Mouse (Mus musculus) limb, embryonic 15.5 days (tissue): ENCODE measurements around the gene Vamp1. TPM values are rescaled to one million over a fixed set of nuclear protein-coding genes. Genes with fewer than 3 reads are reported as not detected.

Experiments
- ATAC-seq: fragments of 200-750 bp; cut with Nextera tagmentation; 2 replicates; pipeline ENCODE4 v1.8.0; 2017; ENCODE audit warnings: low read depth, moderate TSS enrichment; ENCODE audit not compliant: insufficient number of reproducible peaks, low FRiP score, low TSS enrichment
- H3K27ac ChIP-seq: fragments of 300-500 bp; sonication (generic); 2 replicates; pipeline ENCODE4 v1.5.1; 2015; ENCODE audit warnings: moderate library complexity, mild to moderate bottlenecking, inconsistent platforms
- H3K27me3 ChIP-seq: fragments of 300-500 bp; sonication (generic); 2 replicates; pipeline ENCODE4 v1.6.1; 2015; ENCODE audit warnings: inconsistent platforms
- H3K36me3 ChIP-seq: fragments of 300-500 bp; sonication (generic); 2 replicates; pipeline ENCODE4 v1.6.1; 2015; ENCODE audit warnings: inconsistent platforms
- H3K4me1 ChIP-seq: fragments of 300-500 bp; sonication (generic); 2 replicates; pipeline ENCODE4 v1.6.1; 2015; ENCODE audit warnings: inconsistent platforms
- H3K4me2 ChIP-seq: fragments of 300-500 bp; sonication (generic); 2 replicates; pipeline ENCODE4 v1.6.1; 2015; ENCODE audit warnings: mild to moderate bottlenecking, inconsistent platforms
- H3K4me3 ChIP-seq: fragments of 300-500 bp; sonication (generic); 2 replicates; pipeline ENCODE4 v1.5.1; 2015; ENCODE audit warnings: mild to moderate bottlenecking, inconsistent platforms
- H3K9ac ChIP-seq: fragments of 300-500 bp; sonication (generic); 2 replicates; pipeline ENCODE4 v1.6.1; 2015; ENCODE audit warnings: inconsistent platforms
- H3K9me3 ChIP-seq: fragments of 300-500 bp; sonication (generic); 2 replicates; pipeline ENCODE4 v1.6.1; 2016; ENCODE audit warnings: inconsistent platforms
- WGBS: fragments of 180-500 bp; shearing (Covaris S2); methylation state at CpG from one replicate; pipeline ENCODE4 v1.1.7; 2015; 5-methylcytosine and 5-hydroxymethylcytosine counted together
- polyA plus RNA-seq: library from polyadenylated mRNA; unstranded; fragments of >200 nt; fragmentation: Nextera tagmentation; extraction: Ambion mirVana; gene quantifications from 2 replicates; pipeline ENCODE4 v1.2.1, GENCODE M21; 2015

The Vamp1 gene
- polyA plus RNA-seq, 1 experiment from 2014 or later = 4.8 TPM

DNA sequence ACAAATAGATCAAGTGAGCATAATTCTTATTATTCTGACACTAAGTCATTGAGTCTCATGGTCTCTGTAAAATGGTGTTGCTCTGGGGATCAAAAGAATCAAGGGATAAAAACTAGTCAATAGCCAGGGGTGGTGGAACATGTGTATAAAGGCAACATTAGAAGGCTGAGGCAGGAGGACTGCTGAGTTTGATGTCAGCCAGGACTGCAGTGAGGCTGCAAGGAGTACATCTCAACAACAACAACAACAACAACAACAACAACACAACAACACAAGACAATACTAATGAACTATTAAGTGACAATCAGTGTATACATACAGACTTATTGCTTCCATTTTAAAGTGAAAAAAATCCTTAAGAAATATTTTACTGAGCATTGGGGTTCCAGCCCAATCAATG is 24.5 kb upstream of the Vamp1 start:
- peaks cover 11% of the 10 kb centered on the region for H3K4me1 ChIP-seq
- H3K36me3 ChIP-seq = peaks cover 57% of the 10 kb centered on the region
- H3K4me3 ChIP-seq = peak overlapping the region; percentile 74
- no peak for ATAC-seq
- H3K27me3 ChIP-seq = no peaks in the 10 kb centered on the region
- H3K4me2 ChIP-seq = peak overlapping the region; percentile 67
- peak overlapping the region; percentile 45; the same call in 1 of the 2 replicates for H3K9ac ChIP-seq
- no peaks in the 10 kb centered on the region for H3K9me3 ChIP-seq
- H3K27ac ChIP-seq = peak overlapping the region; percentile 99; the same call in 1 of the 2 replicates

- Histone ChIP-seq H3K4me3 (peak within 1 kb of the TSS; percentile 74), H3K9ac (peak within 1 kb of the TSS; percentile 63), H3K4me1 (peaks cover 11% of the 10 kb centered on the region), H3K4me2 (peak within 1 kb of the TSS; percentile 67), H3K36me3 (peaks cover 51% of the 10 kb centered on the region), H3K27me3 (no peaks in the 10 kb centered on the region), H3K9me3 (no peaks in the 10 kb centered on the region), H3K27ac (peak within 1 kb of the TSS; percentile 99)
- WGBS = under 1% methylated on average over 54 of the region's 54 CpGs
- ATAC-seq = peak; percentile 96
Observed at GRCm38 (mm10) chr6:125191332-125192015, 23.9 kb upstream of the Vamp1 start, which contains the start of the genes Ncapd2 and Mrpl51. Ncapd2 (minus strand) TSS chr6:125191701. Mrpl51 (plus strand) TSS chr6:125191801.

DNA sequence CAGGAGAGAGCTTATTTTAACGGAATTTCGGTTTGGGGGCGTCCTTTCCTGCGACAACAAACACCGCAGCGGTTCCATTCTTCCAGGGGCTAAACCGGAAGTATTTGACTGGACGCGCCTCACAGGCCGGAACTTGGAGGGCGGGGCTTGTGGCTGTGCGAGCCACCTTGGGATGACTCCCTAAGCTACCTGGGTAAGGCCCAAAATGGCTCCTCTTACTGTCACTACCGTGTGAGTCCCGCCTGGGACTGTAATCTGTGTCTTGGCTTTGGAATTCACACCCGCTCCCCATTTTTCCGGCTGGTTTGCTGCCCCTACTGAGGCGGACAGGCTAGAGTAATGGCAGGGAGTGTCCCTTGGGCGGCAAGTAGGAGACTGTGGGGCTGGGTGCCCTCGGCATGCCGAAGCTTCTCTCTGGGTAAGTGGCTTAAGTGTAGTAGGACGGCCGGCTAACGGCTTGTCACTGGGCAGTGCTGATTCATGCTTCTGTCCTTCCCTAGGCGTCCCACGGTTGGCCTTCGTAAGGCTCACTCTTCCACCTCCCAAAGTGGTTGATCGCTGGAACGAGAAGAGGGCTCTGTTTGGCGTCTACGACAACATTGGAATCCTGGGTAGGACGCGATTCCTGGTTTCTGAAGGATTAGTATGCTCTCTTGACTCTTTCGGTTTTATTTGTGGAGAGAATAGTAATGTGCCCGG is 23.2 kb upstream of the Vamp1 start:
- no peaks in the 10 kb centered on the region for H3K9me3 ChIP-seq
- H3K36me3 ChIP-seq = peaks cover 44% of the 10 kb centered on the region
- peaks cover 11% of the 10 kb centered on the region for H3K4me1 ChIP-seq
- peak overlapping the region; percentile 63 for H3K9ac ChIP-seq
- H3K27me3 ChIP-seq = no peaks in the 10 kb centered on the region
- H3K27ac ChIP-seq = peak overlapping the region; percentile 99
- peak overlapping the region; percentile 74 for H3K4me3 ChIP-seq
- ATAC-seq = peak; percentile 92
- WGBS = under 1% methylated on average over 34 of the region's 34 CpGs
- H3K4me2 ChIP-seq = peak overlapping the region; percentile 67

GRCm38 (mm10) chr6:125192841-125193240 is 22.5 kb upstream of the Vamp1 start:
- Histone ChIP-seq H3K36me3 (peaks cover 37% of the 10 kb centered on the region), H3K4me2 (peak overlapping the region; percentile 67), H3K27me3 (no peaks in the 10 kb centered on the region), H3K27ac (peak overlapping the region; percentile 99), H3K9me3 (no peaks in the 10 kb centered on the region), H3K4me1 (peaks cover 11% of the 10 kb centered on the region), H3K9ac (peak overlapping the region; percentile 63), H3K4me3 (peak overlapping the region; percentile 74)
- WGBS = 38% methylated on average over 5 of the region's 5 CpGs
- no peak for ATAC-seq

- H3K4me2 ChIP-seq = no peak overlapping the region
- H3K4me1 ChIP-seq = peaks cover 11% of the 10 kb centered on the region
- no peak overlapping the region for H3K4me3 ChIP-seq
- ATAC-seq = no peak
- peaks cover 31% of the 10 kb centered on the region for H3K36me3 ChIP-seq
- no peaks in the 10 kb centered on the region for H3K9me3 ChIP-seq
- H3K9ac ChIP-seq = no peak overlapping the region
- H3K27me3 ChIP-seq = no peaks in the 10 kb centered on the region
- H3K27ac ChIP-seq = no peak overlapping the region
- 58% methylated on average over 7 of the region's 7 CpGs for WGBS
Observed at GRCm38 (mm10) chr6:125193390-125193789, 22.0 kb upstream of the Vamp1 start.

DNA sequence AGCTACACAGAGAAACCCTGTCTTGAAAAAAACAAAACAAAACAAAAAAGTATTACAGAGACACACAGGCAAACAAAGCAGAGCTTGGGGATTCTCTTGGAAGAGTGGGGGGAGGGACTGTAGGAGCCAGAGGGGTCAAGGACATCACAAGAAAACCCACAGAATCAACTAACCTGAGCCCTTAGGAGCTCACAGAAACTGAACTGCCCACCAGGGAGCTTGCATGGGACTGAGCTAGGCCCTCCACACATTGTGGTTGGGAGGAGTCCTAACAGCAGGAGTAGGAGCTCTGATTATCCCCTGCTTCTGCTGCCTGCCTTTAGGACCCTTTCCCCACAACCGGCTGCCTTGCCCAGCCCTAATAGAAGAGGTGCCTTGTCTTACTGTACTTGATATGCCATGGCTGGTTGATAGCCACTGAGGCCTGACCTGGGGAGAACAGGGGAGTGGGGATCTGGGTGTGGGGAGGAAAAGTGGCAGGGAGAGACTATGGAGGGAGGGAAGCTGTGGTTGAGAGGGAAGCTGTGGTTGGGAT is 19.7 kb upstream of the Vamp1 start:
- no peak overlapping the region for H3K9ac ChIP-seq
- H3K4me1 ChIP-seq = peaks cover 11% of the 10 kb centered on the region
- H3K27ac ChIP-seq = no peak overlapping the region
- no peak overlapping the region for H3K4me2 ChIP-seq
- H3K4me3 ChIP-seq = no peak overlapping the region
- H3K9me3 ChIP-seq = no peaks in the 10 kb centered on the region
- no peak for ATAC-seq
- no peaks in the 10 kb centered on the region for H3K27me3 ChIP-seq
- H3K36me3 ChIP-seq = peaks cover 20% of the 10 kb centered on the region
- 29% methylated on average over 1 of the region's 1 CpGs for WGBS

DNA sequence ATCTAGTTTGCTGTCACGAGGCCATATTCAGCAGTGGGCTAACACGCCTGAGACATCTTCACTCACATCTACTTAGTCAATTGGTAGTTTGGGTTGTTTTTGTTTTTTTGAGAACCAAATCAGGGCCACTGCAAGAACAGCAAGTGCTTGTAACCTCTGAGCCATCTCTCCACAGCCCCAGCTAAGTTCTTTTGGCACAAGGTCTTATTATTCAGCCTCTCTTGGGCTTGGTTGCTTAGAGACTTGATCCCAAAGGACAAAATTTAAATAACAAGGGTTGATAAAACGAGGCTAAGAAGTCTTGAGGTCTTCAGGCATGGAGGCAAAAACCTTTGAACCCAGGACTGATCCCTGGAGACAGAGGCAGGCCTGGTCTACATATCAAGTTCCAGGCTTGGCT is 19.1 kb upstream of the Vamp1 start:
- Histone ChIP-seq H3K27me3 (no peaks in the 10 kb centered on the region), H3K36me3 (peaks cover 20% of the 10 kb centered on the region), H3K9me3 (no peaks in the 10 kb centered on the region), H3K4me2 (no peak overlapping the region), H3K4me3 (no peak overlapping the region), H3K27ac (no peak overlapping the region), H3K9ac (no peak overlapping the region), H3K4me1 (peaks cover 11% of the 10 kb centered on the region)
- no peak for ATAC-seq
- WGBS = 62% methylated on average over 3 of the region's 3 CpGs

DNA sequence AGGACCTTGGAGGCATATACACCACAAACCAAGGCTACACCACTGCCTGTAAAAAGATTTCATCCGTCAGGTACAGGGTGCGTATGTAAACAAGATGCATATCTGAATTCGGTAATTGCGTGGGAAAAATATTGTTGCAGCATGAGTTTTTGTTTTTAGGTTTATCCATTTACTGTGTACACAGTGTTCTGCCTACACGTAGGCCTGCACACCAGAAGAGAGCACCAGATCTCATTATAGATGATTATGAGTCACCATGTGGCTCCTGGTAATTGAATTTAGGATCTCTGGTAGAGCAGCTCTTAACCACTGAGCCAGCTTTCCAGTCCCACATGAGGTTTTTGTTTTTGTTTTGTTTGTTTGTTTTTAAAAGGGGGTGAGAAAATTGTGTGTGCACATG is 18.2 kb upstream of the Vamp1 start:
- Histone ChIP-seq H3K9ac (no peak overlapping the region), H3K27ac (no peak overlapping the region), H3K4me2 (no peak overlapping the region), H3K9me3 (no peaks in the 10 kb centered on the region), H3K4me3 (no peak overlapping the region), H3K36me3 (peaks cover 20% of the 10 kb centered on the region), H3K4me1 (peaks cover 11% of the 10 kb centered on the region), H3K27me3 (no peaks in the 10 kb centered on the region)
- ATAC-seq = no peak
- WGBS = 79% methylated on average over 5 of the region's 5 CpGs

DNA sequence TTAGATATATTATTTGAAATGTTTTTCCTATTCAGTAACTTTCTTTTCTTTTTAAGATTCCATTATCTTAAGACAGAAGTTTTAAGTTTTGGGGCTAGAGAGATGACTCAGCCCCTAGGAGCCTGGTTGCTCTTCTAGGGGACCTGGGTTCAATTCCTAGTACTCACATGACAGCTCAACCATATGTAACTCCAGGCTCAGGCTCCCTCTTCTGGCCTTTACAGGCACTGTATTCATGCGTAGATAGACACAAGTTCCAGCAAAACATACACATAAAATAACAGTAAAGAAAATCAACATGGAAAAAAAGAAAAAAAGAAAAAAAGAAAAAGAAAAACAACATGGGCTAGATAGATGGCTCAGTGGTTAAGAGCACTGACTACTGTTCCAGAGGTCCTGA is 4.9 kb upstream of the Vamp1 start:
- Histone ChIP-seq H3K27me3 (peaks cover 12% of the 10 kb centered on the region), H3K4me2 (no peak overlapping the region), H3K9ac (no peak overlapping the region), H3K36me3 (no peaks in the 10 kb centered on the region), H3K4me3 (no peak overlapping the region), H3K4me1 (0 out of 2 replicates have a peak, but pooled peaks cover 2% of the 10 kb centered on the region), H3K27ac (no peak overlapping the region), H3K9me3 (no peaks in the 10 kb centered on the region)
- no peak for ATAC-seq
- WGBS = 79% methylated on average over 1 of the region's 1 CpGs

DNA sequence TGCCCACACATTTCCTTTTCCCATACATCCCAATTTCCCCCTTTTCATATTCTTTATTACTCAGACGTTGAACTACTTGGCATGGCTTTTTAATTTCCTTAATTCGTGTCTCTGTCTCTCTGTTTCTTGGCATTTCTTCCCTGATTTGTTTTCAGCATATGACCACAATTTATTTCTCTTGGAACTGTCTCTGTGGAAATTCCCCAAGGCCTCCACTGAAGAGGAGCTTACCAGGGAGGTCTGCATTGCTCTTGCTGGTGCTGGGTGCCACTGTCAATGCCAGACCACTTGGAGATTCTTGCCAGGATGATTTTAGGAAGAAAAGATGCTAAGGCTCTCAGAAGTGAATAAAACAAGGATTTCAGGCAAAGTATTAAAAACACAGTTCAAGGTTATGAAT is 2.7 kb upstream of the Vamp1 start:
- H3K36me3 ChIP-seq = no peaks in the 10 kb centered on the region
- H3K9ac ChIP-seq = no peak overlapping the region
- WGBS = 32% methylated on average over 2 of the region's 2 CpGs
- H3K9me3 ChIP-seq = no peaks in the 10 kb centered on the region
- no peak overlapping the region for H3K4me3 ChIP-seq
- H3K4me2 ChIP-seq = no peak overlapping the region
- H3K4me1 ChIP-seq = peaks cover 15% of the 10 kb centered on the region
- peaks cover 12% of the 10 kb centered on the region for H3K27me3 ChIP-seq
- H3K27ac ChIP-seq = no peak overlapping the region
- ATAC-seq = no peak

DNA sequence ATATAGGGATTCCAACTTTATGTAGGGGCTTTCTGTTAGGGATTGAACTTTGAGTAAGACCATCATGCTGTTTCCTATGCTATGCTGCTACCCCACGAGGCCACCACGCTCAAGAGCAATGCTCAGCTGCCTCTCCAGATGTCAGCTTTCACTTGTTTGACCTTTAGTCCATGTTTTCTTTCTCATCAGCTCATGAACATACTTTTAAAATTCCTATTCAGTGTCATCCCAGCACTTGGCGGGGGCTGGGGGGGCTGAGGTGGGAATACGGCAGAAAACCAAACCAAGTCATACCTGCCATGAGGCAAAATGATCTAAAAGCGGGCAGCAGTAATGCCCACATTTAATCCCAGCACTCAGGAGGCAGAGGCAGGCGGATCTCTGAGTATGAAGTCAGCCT is 2.2 kb upstream of the Vamp1 start:
- Histone ChIP-seq H3K9ac (no peak overlapping the region), H3K27ac (no peak overlapping the region), H3K9me3 (no peaks in the 10 kb centered on the region), H3K4me2 (no peak overlapping the region), H3K27me3 (peaks cover 12% of the 10 kb centered on the region), H3K36me3 (no peaks in the 10 kb centered on the region), H3K4me3 (no peak overlapping the region), H3K4me1 (peaks cover 15% of the 10 kb centered on the region)
- ATAC-seq = no peak
- 66% methylated on average over 6 of the region's 6 CpGs for WGBS

DNA sequence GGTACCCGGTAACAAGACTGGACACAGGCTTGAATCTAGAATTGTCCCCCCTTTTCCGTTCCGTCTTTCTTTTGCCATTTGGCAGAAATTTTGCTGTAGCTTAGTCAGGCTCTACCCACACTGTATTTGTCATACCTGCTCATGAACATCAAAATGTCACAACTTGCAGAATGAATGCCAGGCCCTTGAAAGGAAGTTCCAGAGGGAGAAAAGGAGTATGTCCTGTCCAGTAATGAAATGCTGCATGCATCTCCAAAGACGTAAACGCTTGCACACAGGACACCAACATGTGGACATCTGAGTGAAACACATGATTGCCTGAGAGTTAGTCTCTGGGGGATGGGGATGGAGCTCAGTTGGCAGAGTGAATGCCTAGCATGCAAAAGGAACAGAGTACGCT is 1.6 kb upstream of the Vamp1 start:
- H3K4me1 ChIP-seq = peaks cover 18% of the 10 kb centered on the region
- H3K9ac ChIP-seq = no peak overlapping the region
- H3K36me3 ChIP-seq = no peaks in the 10 kb centered on the region
- H3K4me3 ChIP-seq = no peak overlapping the region
- 78% methylated on average over 6 of the region's 6 CpGs for WGBS
- no peak for ATAC-seq
- H3K27ac ChIP-seq = no peak overlapping the region
- no peaks in the 10 kb centered on the region for H3K9me3 ChIP-seq
- no peak overlapping the region for H3K4me2 ChIP-seq
- H3K27me3 ChIP-seq = peaks cover 12% of the 10 kb centered on the region
